Mouse (Mus musculus) kidney, adult 18-20 months (tissue): ENCODE results near the gene C2cd2l.
"Not testable (repeated sequence)": the region's sequence is repeated elsewhere in the genome, so short reads cannot be mapped to it uniquely, and the experiment has no call there.

Experiments
- DNase-seq: peaks from one replicate; pipeline ENCODE4 v3.0.0; 2021

C2cd2l gene

DNA sequence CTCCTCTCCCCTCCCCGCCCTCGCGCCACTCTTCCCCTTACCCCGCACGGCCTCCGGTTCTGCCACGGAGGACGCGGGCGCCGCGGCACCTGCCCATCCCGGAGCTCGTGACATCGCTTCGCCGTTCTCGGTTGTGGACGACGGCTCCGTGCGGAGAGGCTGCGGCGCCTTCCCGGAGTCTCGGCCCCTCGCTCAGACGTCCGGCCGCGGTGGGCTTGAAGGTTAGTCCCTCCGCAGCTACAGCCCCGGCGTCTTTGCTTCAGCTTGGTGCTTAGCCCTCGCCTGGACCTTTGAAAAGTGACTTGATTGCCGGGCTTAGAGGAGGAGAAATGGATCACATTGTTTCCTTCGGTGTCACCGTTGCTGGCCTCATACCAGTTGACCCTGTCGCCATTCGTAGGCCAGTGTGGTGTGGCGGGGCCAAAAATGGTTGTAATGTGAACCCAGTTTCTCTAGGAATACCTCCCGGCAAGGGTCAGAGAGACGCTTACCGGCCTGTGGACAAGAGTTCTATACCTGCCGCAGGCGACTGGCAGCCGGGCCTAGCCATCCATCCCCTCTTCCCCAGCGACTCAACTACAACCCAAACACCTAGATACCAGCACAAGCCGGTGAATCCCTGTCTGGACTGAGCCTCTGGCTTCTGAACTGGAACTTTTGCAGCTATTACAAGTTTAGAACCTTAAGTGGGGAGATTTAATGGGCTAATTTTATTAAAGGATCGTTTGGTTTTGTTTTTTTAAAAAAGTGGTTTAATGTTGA lies 15.4 kb upstream of the C2cd2l start:
- DNase-seq: no peak

DNA sequence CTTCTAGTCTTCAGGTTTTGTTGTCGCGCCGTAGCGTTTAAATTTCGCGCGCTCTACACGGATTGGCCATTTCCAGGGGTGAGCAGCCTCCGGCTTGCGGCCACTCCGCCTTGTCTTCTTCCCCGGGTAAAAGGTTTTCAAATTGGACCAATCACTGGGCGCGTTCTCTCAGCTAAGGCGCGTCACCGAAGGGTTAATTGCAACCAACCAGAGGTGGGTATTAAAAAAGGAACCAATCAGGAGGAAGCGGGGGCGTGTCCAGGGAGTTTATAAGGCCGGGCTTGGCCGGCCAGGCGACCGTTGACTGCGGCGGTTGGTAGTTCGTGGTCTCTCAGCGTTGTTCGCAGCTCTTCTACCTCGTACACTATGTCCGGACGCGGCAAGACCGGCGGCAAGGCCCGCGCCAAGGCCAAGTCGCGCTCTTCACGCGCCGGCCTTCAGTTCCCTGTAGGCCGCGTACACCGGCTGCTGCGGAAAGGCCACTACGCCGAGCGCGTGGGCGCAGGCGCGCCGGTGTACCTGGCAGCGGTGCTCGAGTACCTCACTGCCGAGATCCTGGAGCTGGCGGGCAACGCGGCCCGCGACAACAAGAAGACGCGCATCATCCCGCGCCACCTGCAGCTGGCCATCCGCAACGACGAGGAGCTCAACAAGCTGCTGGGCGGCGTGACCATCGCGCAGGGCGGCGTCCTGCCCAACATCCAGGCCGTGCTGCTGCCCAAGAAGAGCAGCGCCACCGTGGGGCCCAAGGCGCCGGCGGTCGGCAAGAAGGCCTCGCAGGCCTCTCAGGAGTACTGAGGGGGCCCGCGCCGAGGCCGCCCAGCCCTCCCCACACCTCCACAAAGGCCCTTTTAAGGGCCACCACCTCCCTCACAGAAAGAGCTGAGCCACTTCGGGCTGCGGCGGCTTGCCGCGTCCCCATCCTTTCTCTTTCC lies 14.6 kb upstream of the C2cd2l start, which contains the start of gene H2afx:
H2afx (plus strand) TSS at position 299 of the 935 bp plus-strand sequence.
- DNase-seq: peak; percentile 98

DNA sequence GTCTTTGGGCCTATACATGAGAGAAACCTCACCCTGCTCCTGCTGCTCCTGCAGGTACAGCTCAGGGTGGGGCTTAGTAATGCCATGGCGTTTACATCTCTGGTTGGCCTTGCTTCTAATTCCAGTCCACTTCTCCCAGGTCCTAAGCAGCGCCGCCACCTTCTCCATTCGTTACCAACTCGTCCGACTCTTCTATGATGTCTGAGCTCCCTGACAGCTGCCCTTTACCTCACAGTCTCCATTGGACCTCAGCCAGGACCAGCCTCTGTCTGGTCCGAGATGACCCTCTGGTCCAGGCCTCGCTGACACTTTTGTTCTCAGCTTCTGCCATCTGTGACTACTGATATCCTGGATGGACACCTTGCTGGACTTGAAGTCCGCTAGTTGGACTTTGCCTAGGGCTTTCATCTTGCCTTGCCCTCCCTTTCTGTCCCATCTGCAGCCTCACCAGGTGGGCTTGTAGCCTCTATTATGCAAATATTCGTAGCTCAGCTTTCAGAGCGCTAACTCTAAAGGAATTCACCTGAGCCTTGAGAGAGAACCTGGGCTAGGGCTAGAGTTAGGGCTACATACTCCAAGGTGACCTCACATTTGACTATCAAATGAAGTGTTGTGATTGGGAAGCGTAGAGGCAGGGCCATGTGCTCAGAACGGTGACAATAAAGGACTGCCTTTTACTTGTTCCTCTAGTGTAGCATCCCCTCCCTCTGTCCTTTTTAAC lies 13.0 kb upstream of the C2cd2l start:
- DNase-seq: no peak

DNA sequence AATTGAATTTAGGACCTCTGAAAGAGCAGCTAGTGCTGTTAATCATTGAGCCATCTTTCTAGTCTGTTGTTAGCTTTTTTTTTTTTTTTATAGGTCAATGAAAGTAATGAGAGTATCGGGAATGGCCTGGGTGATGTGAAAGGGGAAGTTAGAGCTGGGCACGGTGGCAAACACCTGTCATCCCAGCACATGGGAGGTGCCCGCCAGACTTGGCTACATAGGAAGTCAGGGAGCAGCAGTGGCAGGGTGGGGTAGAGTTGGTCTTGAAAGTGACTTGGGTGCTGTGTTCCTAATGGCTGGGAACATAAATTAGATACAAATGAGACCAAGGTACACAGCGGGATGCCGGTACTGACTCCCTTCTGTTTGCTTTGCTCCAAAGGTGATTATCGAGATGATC lies 10.7 kb upstream of the C2cd2l start:
- DNase-seq: no peak

DNA sequence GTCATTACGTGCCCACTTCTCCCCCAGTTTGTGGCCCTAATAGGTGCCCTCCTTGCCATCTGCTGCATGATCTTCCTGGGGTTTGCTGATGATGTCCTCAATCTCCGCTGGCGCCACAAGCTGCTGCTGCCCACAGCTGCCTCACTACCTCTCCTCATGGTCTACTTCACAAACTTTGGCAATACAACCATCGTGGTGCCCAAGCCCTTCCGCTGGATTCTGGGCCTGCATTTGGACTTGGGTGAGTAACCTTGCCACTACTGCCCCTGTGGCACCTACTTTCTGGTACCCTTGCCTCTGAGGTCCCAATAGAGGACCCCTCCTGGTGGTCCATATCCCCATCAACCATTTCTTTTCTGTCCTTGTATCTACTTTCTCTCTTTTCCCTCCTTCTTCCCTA lies 7.8 kb upstream of the C2cd2l start:
- no peak for DNase-seq

DNA sequence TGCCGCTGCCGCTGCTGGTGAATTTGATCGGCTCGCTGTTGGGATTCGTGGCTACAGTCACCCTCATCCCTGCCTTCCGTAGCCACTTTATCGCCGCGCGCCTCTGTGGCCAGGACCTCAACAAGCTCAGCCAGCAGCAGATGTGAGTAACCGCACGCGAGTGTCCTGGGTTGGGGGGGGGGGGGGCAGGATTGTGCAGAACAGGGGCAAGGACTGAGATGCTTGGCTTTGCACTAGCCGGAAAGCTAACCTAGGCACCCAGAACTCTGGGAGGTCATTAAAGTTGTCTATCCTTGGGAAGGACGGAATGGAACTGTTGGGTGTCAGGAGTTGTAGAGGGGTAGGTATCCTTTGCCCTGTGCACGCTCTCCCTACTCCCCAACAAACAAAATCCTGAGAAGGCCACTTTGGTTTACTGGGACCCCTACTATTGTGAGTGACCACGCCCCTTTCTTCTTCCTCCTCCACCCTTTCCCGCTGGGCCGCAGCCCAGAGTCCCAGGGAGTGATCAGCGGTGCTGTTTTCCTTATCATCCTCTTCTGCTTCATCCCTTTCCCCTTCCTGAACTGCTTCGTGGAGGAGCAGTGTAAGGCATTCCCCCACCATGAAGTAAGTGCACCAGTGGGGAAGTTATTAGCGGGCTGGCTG lies 7.1 kb upstream of the C2cd2l start:
- DNase-seq: peak; percentile 37

DNA sequence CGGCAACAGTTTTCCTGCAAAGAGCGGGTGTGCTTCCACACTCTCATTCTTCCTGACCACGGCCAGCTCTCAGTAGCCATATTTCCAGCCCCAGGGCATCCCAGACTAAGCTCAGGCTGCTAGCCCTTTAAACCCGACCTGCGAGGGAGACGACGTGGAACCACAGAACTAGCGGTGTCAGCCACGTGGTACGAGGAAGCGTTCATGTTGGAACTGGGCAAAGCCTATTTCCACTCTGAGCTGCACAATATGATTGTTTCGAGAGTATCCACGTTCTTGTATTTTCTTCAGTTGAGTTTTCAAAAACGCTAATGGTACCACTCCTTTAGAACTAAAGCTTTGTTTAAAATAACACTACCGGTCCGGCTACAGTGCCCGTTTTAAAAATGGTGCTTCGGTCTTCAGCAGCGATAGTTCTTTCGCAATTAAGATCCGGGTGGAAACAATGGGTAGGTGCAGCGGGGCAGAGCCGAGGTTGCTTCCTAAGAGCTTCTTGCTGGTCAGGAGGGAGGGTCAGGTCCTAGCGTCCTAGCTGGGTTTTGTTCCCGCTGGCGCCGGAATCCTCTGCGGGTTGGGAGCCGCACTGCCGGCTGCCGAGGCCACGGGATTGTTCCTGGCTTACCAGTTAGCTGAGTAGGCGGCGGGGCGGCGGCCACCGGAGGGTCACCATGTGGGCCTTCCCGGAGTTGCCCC lies 6.4 kb upstream of the C2cd2l start:
- peak; percentile 87 for DNase-seq

DNA sequence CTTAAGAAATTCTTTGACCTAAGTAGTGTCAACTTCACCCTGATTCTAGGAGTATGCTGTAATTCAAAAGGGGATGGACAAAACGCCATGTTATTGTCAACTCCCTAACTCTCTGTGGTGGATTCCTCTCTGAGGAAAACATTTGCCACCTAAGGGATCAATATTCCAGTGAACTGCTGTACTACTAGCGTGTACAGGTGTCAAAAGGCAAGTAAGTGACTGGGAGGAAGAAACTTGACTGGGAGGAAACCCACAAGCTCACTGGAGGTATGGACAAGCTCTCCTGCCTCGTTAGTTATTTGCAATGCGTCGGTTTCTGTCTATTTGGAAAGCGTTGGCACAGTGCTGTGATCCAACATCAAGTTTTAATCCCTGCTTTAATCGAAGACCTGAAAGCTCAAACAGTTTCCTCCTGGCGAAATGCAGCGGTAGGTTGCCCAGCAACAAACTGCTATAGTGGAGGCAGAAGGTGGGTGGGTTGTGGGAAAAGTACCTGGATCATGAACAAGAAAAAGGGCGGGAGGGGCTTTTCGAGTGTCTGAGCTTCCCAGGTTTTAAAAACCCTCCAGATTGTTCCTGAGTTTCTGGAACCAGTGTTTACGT lies 5.8 kb upstream of the C2cd2l start, which contains the start of gene Dpagt1:
Dpagt1 (plus strand) TSS at position 252 of the 603 bp plus-strand sequence.
- DNase-seq: no peak

DNA sequence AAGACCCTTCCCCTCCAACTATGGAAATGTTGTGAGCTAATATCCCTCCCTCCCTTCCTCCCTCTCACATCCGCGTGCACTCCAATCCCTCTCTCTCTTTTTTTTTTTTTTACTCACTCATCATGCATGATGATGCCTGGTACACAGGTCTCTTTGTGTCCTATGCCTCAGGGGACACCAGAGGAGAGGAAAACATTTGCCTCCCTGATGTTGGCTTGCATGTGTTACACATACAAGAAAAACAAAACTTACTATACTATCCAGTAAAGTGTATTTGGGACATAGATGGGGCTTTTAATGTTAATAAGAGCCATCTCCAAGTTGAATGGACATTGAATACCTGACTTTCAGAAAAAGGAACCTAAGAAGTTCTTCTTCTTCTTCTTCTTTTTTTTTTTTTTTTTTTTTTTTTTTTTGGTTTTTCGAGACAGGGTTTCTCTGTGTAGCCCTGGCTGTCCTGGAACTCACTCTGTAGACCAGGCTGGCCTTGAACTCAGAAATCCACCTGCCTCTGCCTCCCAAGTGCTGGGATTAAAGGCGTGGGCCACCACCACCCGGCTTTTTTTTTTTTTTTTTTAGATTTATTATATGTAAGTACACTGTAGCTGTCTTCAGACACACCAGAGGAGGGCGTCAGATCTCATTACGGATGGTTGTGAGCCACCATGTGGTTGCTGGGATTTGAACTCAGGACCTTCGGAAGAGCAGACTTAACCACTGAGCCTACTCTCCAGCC lies 5.1 kb upstream of the C2cd2l start:
- DNase-seq: not testable (repeated sequence)

DNA sequence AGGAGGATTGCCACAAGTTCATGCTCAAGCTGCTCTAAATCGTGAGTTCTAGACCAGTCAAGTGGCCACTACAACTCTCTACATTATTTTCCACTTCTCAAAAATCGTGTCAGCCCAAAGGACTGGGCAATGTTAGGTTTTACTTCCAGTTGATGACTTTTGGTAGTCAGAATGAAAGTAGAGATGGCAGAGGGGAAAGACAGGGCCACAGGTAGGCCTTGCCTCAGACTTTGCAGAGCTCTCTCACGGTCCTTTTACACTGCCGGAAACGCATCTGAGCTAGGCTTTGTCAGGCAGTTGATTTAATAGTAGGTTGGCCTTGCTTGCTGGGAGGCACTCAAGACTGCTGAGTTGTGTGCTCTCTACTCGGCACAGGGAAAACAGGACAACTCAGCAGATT lies 4.1 kb upstream of the C2cd2l start:
- DNase-seq: no peak

DNA sequence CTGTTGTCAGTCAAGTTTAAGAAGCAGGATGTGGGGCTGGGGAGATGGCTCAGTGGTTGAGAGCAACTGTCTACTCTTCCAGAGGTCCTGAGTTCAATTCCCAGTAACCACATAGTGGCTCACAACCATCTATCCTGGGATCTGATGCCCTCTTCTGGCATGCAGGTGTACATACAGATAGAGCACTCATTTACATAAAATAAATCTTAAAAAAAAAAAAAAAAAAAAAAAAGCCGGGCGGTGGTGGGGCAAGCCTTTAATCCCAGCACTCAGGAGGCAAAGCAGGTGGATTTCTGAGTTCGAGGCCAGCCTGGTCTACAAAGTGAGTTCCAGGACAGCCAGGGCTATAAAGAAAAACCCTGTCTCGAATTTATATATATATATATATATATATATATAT lies 3.6 kb upstream of the C2cd2l start:
- DNase-seq: not testable (repeated sequence)

DNA sequence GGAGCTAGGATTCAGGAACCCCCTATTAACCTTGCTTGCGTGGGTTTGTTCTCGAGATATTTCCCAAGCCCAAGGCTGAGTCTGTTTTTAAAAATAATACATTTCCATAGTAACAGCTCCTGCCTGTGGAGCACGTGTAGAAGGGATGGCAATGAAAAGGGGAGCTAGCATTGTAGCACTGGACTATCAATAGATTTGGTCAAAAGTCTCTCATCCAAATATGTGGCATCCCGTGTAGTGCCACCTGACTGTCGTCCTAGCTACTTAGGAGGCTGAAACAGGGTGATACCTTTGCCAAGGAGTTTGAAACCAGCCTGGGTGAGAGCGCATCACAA lies 681 bp upstream of the C2cd2l start:
- no peak for DNase-seq

DNA sequence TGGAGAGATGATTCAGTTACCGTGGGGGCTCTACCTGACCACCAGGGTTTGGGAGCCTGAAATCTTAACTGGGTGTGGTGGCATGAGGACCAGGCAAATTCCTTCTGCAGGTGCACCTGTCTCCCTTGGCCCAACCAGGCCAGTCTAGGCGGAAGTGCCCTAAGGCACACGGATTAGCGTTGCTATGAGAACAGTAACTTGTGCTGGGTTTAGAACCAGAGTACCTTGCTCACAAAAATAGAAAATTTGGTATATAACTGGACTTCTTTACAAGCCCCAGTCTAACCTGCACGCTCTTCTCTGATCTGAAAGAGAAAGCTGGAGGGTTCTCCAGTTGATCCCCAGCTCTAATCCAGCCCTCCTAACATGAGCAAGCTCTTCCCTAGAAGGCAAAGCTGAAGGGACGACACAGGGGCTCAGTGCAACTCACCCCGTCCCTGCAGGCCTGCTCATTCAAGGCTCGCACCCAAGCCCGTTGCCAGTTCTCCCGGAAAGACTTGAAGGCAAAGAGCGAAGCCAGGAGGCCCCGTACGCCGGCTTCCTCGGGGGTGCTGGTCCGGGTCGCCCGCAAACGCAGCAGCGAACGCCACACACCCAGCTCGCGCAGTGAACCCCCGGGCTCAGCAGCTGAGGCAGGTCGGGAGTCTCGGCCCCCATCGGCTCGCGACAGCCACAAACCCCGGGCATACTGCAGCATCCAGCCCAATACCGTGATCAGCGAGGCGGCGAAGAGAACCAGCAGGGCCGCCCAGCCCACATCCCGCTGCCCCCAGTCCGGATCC lies 789 bp downstream of the C2cd2l start:
- DNase-seq: no peak

DNA sequence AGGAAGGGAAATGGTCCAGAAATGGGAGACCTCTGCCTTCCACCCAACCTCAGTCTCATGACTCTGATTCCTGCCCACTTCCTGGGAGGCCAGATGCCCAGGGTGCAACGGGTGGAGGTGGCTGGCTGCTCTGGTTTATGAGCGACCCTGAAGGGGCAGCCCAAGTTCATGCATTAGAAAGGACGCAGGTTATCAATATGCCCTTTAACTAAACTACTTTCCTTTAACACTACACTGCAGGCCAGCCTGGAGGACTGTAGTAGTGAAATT lies 1.3 kb downstream of the C2cd2l start:
- no peak for DNase-seq

DNA sequence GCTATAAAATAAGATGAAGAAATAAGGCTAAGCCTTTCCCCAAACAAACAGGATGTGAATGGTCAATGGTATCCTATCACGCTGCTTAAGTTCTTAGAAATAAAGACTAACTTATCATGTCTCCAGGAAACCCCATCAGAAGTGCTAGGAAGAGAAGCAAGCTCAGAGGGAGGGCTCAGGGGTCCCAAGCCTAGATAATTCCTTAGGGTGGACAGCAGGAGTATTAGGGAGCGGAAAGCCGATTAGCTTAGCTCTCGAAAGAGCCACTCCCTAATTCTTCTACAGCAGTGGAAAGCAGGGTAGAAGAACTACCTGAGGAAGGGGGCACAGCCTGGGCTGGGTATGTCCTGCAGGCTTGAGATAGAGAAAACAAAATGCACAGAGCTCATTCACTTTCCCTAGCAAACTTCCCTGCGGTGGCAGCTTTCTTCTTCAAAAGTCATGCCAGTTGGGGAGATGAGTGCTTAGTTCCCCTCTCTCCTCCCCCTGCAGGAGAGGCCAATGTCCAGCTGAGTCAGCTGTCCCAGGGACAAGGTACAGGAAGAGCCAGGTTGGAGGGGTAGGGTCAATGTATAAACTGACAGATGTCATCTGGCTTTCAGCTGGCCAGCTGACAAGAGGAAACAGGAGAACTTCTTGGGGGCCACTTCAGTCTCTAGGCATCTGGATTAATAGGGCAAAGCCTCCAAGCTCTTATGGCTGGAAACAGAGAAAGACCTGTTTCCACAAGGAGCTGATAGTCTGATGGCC lies 1.8 kb downstream of the C2cd2l start:
- peak; percentile 76 for DNase-seq

DNA sequence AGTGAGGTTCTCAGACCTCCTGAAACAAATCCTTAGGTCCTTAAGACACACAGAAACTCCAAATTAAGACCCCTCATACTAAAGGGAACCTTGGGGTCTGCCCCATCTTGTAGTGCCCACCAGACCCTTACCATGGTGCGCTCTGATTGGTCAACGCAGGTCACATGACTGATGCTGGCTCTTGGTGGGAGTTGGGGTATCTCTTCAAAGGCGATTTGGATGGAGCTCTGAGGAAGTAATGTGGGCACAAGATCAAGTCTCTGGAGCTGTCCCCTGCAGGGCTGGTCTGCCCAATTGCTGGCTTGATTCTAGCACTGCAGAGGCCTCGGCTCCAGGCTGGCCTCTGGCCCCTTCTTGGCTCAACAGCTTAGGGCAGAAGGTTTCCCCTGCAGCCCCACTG lies 2.6 kb downstream of the C2cd2l start:
- no peak for DNase-seq

DNA sequence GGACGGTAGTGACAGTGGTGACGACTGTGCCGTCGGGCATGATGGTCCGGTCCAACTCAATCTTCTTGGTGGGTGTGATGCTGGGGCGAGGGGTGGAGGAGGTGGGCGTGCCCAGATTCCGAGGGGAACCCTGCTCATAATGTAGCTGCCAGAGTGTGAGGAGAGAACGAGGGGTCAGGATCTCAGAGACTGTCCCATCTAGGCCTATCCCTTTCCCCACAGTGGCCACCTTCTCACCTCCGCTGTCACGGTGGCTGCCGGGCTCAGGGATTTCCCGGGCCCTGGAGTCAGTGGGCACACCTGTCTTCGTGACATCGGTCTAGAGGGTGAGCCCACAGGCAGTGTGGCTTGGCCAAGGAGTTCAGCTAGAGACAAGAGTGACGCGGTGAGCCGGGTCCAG lies 5.2 kb downstream of the C2cd2l start:
- no peak for DNase-seq

DNA sequence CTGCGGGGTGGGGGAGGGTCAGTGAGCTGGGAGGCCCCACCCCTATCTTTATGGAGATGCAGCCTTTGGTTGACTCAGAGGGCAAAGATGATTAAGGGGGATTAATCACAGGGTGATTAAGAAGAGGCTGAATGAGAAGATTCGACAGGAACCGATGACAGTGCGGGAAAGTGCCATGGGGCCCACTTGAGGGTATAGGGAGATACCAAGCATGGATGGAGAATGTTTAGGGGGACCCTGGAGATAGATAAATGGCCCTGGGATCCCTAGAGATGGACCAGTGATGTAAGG lies 5.9 kb downstream of the C2cd2l start:
- no peak for DNase-seq

DNA sequence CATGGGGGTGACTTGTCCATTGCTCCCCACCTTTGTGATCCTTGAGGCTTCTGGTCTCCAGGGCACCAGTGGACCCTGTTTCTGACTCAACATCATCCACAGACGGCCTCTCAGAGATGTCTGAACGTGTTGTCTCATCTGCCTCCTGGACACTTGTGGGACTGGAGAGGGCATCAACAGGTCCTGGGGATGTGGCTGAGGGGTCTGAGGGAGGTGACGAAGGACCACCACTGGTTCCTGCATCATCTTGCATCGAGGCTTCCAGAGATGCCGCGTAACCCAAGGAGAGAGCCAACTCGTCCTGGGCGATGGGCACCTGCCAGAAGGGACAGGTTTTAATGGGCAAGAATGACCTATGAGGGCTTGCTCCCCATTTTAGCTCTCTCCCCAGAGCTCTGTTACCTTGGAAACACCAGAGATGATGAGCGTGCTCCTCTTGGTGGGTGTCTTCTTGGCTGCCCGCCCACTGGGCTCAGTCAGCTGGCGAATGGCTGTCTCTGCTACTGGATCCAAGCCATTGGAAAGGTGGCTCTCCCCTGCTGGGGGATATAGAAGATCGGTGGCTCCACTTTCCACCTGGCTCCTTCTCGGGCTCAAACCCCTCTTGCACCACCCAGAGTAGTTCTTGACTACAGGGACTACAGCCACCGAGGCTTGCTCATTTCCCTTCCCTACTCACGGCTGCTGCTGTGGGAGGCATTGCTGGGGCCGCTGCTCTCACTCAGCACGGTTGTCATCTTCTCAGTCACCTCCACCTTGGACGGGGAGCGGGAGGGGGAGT lies 6.4 kb downstream of the C2cd2l start:
- DNase-seq: no peak
